Mouse (Mus musculus) midbrain, embryonic 15.5 days (tissue): ENCODE measurements around the gene Fads6. TPM values are rescaled to one million over a fixed set of nuclear protein-coding genes. Genes with fewer than 3 reads are reported as not detected.
A peak's percentile ranks its signal among the peaks of the same experiment; 100 is the strongest.

Experiments
- ATAC-seq: fragments of 200-750 bp; cut with Nextera tagmentation; replicated peaks from 2 replicates; pipeline ENCODE4 v1.8.0; 2017; ENCODE audit warnings: moderate TSS enrichment
- H3K27ac ChIP-seq: fragments of 300-500 bp; sonication (generic); 2 replicates; pipeline ENCODE4 v1.5.1; 2015; ENCODE audit warnings: mild to moderate bottlenecking, inconsistent platforms
- H3K27me3 ChIP-seq: fragments of 300-500 bp; sonication (generic); replicated peaks from 2 replicates; pipeline ENCODE4 v1.6.1; 2015; ENCODE audit warnings: inconsistent platforms
- H3K36me3 ChIP-seq: fragments of 300-500 bp; sonication (generic); replicated peaks from 2 replicates; pipeline ENCODE4 v1.6.1; 2015; ENCODE audit warnings: inconsistent platforms
- H3K4me1 ChIP-seq: fragments of 300-500 bp; sonication (generic); 2 replicates; pipeline ENCODE4 v1.6.1; 2015; ENCODE audit warnings: inconsistent platforms
- H3K4me2 ChIP-seq: fragments of 300-500 bp; sonication (generic); 2 replicates; pipeline ENCODE4 v1.6.1; 2015; ENCODE audit warnings: inconsistent platforms, mild to moderate bottlenecking, moderate library complexity
- H3K4me3 ChIP-seq: fragments of 300-500 bp; sonication (generic); 2 replicates; pipeline ENCODE4 v1.5.1; 2015; ENCODE audit warnings: mild to moderate bottlenecking, inconsistent platforms
- H3K9ac ChIP-seq: fragments of 300-500 bp; sonication (generic); 2 replicates; pipeline ENCODE4 v1.6.1; 2015; ENCODE audit warnings: mild to moderate bottlenecking, inconsistent platforms
- H3K9me3 ChIP-seq: fragments of 300-500 bp; sonication (generic); 2 replicates; pipeline ENCODE4 v1.6.1; 2016; ENCODE audit warnings: inconsistent platforms
- WGBS: fragments of 180-500 bp; shearing (Covaris S2); methylation state at CpG from one replicate; pipeline ENCODE4 v1.1.7; 2015; ENCODE audit warnings: mixed read lengths; 5-methylcytosine and 5-hydroxymethylcytosine counted together
- polyA plus RNA-seq: library from polyadenylated mRNA; unstranded; fragments of >200 nt; fragmentation: Nextera tagmentation; extraction: Ambion mirVana; gene quantifications from 2 replicates; pipeline ENCODE4 v1.2.1, GENCODE M21; 2015

Fads6 gene
- polyA plus RNA-seq, 1 experiment from 2014 or later, result 1.0 TPM

DNA sequence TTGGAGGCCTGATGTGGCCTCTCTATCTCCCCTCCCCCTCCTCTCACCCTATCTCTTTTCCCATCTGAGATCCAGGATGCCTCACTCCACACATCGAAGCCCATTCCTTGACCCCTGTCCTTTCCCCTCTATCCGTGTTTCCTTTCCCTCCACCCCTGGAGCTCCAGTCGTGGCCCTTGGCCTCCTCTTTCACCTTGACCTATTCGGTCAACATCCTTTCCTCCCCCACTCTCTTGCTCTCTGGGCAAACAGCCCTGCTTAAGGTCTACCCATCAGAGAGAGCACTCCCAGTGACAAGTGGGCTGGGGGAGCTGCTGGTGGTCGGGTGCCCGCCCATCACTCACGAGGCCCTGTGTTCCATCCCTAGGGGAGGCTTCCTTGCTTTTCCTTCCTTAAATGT lies 23.7 kb downstream of the Fads6 start:
- Histone ChIP-seq H3K4me1 (peaks cover 21% of the 10 kb centered on the region), H3K4me2 (no peak overlapping the region), H3K4me3 (no peak overlapping the region), H3K36me3 (0 out of 2 replicates have a peak, but pooled peaks cover 7% of the 10 kb centered on the region), H3K27ac (no peak overlapping the region), H3K27me3 (peaks cover 5% of the 10 kb centered on the region; the same call in 1 of the 2 replicates), H3K9me3 (no peaks in the 10 kb centered on the region), H3K9ac (no peak overlapping the region)
- no peak for ATAC-seq
- WGBS, result 70% methylated on average over 7 of the region's 7 CpGs

DNA sequence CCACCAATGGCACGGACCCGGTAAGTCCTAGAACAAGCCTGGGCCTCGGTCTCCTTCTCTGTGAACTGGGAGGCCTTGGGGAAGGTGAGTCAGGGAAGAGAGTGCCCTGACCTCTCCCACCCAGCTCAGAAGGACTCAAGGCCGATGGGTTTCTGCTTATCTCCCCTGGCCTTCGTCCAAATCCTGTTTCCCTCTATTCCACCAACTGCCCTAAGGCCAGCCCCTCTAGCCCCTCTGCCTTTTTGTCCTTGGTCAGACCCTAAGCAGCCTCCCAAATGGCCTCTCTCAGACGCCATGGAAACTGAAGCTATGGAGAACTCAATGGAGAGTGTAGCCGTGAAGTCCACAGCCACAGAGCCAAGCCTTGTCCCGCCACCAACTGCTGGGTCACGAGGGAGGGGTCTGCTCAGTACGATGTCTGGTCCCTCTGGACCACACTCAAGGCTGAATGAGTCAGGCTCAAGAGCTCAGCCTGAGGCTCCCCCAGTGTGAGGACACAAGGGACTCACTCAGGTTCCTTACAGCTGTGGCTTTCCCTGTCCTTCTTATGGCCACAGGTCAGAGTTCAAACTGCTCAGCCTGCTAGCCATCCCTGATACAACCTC lies 24.5 kb downstream of the Fads6 start:
- Histone ChIP-seq H3K4me2 (no peak overlapping the region), H3K4me1 (peaks cover 21% of the 10 kb centered on the region), H3K9me3 (no peaks in the 10 kb centered on the region), H3K27ac (no peak overlapping the region), H3K4me3 (no peak overlapping the region), H3K36me3 (0 out of 2 replicates have a peak, but pooled peaks cover 7% of the 10 kb centered on the region), H3K9ac (no peak overlapping the region), H3K27me3 (peaks cover 12% of the 10 kb centered on the region)
- 64% methylated on average over 10 of the region's 10 CpGs for WGBS
- no peak for ATAC-seq

DNA sequence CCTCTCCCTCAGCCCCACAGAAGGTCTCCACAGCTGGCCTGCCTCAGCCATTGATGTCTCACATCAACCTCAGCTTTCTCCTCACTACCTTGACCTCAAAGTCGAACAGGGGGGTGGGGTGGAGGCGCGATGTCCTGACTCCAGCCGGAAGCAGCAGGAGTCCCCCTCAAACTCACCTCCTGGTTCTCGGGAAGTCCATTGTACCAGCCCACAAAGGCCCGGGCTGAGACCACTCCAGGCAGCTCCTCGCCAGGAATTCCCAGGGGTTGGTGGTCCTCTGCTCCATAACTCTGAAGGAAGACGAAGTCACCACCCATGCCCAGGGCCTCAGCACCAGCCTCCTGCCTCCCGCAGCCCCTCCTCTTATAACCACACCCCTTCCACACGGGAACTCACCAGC lies 26.0 kb downstream of the Fads6 start:
- 72% methylated on average over 10 of the region's 10 CpGs for WGBS
- peaks cover 27% of the 10 kb centered on the region for H3K27me3 ChIP-seq
- no peak overlapping the region for H3K4me3 ChIP-seq
- no peak for ATAC-seq
- no peaks in the 10 kb centered on the region for H3K9me3 ChIP-seq
- H3K4me2 ChIP-seq, result no peak overlapping the region
- H3K4me1 ChIP-seq, result peaks cover 25% of the 10 kb centered on the region
- 0 out of 2 replicates have a peak, but pooled peaks cover 7% of the 10 kb centered on the region for H3K36me3 ChIP-seq
- H3K27ac ChIP-seq, result no peak overlapping the region
- H3K9ac ChIP-seq, result no peak overlapping the region

DNA sequence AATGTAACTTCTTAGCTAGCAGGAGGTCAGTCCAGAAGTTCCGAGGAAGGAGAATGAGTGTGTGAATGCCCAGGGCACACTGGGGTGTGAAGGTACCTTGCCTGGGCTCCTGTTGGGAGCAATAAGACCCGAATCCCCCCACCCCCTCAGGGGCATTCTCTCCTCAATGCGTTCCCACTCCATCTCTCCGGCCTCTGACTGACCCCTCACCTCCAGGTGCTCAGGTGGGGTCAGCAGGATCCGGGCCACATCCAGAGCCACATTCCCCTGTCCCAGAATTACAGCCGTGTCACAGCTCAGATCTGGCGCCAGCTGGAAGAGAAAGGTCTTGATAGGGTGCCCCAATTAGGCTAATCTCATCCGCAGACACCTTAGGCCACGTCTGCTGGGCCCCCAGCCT lies 26.4 kb downstream of the Fads6 start:
- Histone ChIP-seq H3K27ac (no peak overlapping the region), H3K9me3 (no peaks in the 10 kb centered on the region)
- WGBS, result 83% methylated on average over 9 of the region's 9 CpGs

DNA sequence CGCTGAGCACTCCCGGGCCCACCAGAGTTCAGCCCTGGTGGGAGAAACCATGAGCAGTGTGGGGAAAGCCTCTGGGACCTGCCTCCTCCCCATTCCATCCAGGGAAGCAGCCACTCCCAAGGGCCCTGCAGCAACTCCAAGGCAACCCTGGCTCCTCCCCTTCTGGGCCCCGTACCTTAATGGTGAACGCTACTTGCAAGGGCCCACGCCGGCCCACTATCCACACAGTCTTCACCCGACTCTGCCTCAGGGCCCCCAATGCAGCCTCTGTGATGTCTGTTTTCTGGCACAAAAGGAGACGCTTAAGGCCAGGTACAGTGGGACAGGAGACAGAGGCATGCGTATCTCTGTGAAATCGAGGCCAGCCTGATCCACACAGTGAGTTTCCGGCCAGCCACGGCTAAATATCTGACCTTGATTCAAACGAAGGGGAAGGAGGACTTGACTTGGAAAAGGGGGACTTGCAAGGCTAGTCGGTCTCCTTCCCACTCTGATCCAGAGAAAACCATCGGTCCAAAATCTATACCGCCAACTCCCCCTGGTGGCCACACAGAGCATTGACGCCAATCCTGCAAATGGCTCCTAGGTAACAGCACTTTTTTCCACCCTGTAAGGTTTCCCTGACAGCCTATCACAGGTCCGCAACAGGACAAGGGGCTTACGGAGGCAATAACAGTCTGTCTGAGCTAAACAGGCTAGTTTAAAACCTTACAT lies 27.2 kb downstream of the Fads6 start:
- ATAC-seq, result 0 out of 2 replicates have a peak, but pooled peaks have one; percentile 6
- Histone ChIP-seq H3K36me3 (0 out of 2 replicates have a peak, but pooled peaks cover 7% of the 10 kb centered on the region), H3K27ac (no peak overlapping the region), H3K4me1 (peaks cover 26% of the 10 kb centered on the region), H3K4me2 (no peak overlapping the region), H3K4me3 (no peak overlapping the region), H3K9ac (no peak overlapping the region), H3K27me3 (peaks cover 39% of the 10 kb centered on the region), H3K9me3 (no peaks in the 10 kb centered on the region)
- 33% methylated on average over 19 of the region's 19 CpGs for WGBS

More for the DNA sequence above, 26.4 kb downstream of the Fads6 start:
- ATAC-seq, result no peak
- Histone ChIP-seq H3K27me3 (peaks cover 31% of the 10 kb centered on the region), H3K9ac (no peak overlapping the region), H3K4me3 (no peak overlapping the region), H3K4me1 (peaks cover 26% of the 10 kb centered on the region), H3K4me2 (no peak overlapping the region), H3K36me3 (0 out of 2 replicates have a peak, but pooled peaks cover 7% of the 10 kb centered on the region)

DNA sequence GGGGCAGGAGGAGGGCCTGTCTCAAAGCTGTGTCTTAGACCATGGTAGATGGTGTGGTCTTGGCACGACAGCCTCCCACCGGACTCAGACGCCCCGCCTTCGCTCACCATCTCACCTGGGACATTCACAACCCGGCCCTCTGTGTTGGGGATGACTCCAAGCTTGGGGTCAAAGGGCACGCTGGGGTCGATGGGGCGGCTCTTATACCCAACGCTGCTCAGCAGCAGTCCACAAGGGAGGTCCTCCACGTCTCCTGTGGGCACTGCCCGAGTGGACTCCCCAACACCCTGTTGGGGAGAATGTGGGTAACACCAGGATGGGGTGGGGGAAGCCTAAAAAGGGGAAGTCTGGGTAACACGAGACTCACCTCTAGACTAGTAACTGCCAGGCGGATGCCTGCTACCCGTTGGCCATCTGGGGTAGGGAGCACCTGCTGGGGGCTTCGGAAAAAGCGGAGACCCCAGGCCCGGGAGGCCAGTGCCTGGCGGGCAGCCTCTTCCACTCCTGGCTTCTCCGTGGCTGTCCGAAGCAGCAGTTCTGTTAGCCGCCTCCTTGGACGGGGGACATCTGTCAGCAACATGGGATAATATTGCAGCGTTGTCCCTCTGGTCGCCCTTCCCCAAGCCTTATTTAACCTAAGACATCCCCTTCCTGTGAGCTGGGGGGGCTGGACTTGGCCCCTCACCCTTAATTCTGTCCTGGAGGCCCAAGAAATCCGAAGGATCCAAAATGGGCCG lies 28.0 kb downstream of the Fads6 start:
- Histone ChIP-seq H3K9me3 (no peaks in the 10 kb centered on the region), H3K4me3 (no peak overlapping the region), H3K9ac (no peak overlapping the region), H3K27ac (no peak overlapping the region), H3K4me2 (no peak overlapping the region), H3K4me1 (peaks cover 29% of the 10 kb centered on the region), H3K36me3 (0 out of 2 replicates have a peak, but pooled peaks cover 7% of the 10 kb centered on the region), H3K27me3 (peaks cover 47% of the 10 kb centered on the region)
- ATAC-seq, result no peak
- WGBS, result 93% methylated on average over 27 of the region's 27 CpGs

DNA sequence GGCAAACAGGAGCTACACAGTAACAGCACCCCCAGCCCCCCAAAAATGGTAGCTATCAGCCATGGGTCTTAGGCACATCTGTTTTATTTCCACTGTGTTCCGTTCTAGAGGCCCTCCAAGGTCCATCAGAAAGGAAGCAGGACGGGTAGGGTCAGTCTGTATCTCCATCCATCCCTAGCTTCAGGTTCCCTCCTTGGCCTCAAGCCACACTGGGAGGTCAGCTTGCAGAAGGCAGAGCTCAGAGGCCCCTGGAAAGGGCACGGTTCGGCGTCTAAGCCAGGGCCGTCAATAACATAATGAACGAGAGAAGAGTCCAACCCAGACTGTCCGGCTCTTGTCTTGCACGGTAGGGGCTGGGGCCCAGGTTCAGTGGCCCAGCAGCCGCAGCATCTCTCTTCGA lies 29.5 kb downstream of the Fads6 start:
- Histone ChIP-seq H3K27ac (no peak overlapping the region), H3K4me3 (no peak overlapping the region), H3K9ac (no peak overlapping the region), H3K4me2 (no peak overlapping the region), H3K36me3 (0 out of 2 replicates have a peak, but pooled peaks cover 7% of the 10 kb centered on the region), H3K9me3 (no peaks in the 10 kb centered on the region), H3K27me3 (peaks cover 55% of the 10 kb centered on the region), H3K4me1 (peaks cover 29% of the 10 kb centered on the region)
- no peak for ATAC-seq
- WGBS, result 81% methylated on average over 11 of the region's 11 CpGs

DNA sequence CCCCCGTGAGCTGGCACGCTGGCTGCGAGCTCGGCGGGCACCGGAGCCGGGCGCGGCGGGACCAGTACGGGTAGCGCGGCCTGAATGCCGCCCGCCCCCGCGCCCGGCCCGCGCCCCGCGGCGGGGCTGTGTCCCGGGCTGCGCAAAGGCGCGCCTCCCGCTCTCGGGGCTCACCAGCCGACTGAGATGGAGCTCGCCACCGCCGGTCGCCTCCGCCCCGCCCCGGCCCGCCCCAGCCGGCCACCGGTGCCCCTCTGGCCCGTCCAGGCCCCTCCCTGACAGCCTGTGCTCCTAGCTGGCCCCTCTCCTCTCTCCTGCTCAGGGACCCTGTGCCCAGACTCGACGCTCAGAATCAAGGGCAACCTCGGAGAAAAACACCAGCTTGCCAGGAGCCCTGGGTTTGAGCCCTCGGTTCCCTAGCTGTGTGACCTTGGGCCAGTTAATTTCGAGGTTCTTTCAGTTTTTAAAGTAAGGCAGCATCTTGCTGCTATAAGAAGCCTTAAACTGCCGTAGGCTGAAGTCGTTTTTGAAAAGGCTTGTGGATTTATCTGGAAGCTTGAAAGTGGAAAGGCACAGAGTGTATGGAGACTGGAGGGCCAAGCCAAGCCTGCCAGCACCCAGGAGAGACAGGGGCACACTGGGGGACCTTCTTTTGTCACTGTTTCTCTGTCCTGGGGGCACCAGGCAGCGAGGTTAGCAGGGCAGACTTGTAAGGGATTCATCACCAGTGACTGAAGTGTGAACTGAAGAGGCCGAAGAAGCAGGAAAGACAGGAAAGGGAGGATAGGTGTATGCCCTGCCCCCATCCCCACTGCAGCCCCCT lies 30.2 kb downstream of the Fads6 start, which contains the start of gene Grin2c:
TSS of gene Grin2c (minus strand) at position 183 of the 823 bp plus-strand sequence.
- Histone ChIP-seq H3K4me1 (peaks cover 29% of the 10 kb centered on the region), H3K27me3 (peaks cover 62% of the 10 kb centered on the region), H3K9ac (no peak within 1 kb of the TSS), H3K9me3 (no peaks in the 10 kb centered on the region), H3K36me3 (0 out of 2 replicates have a peak, but pooled peaks cover 7% of the 10 kb centered on the region), H3K27ac (no peak within 1 kb of the TSS), H3K4me3 (peak within 1 kb of the TSS; percentile 33), H3K4me2 (peak within 1 kb of the TSS; percentile 58)
- 6% methylated on average over 48 of the region's 50 CpGs for WGBS
- no peak for ATAC-seq

DNA sequence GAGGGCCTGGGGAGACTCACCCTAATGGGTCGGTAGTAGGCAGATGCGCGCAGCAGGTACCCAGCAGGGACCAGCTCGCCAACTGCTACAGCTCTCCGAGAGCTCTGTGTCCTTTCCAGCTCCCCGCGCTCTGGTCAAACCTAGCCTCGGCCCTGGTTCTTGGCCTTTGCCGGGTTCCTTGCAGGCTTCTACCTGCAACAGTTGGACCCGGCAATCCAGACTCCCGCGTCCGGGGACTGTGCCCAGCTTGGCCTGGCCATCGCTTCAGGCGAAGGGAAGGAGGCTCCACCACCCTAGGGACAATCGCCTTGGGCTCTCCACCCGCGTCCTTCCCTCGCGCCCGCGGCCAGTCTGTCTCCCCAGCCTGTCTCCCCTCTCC lies 31.1 kb downstream of the Fads6 start:
- H3K9me3 ChIP-seq, result no peaks in the 10 kb centered on the region
- H3K36me3 ChIP-seq, result 0 out of 2 replicates have a peak, but pooled peaks cover 7% of the 10 kb centered on the region
- peaks cover 29% of the 10 kb centered on the region for H3K4me1 ChIP-seq
- peaks cover 70% of the 10 kb centered on the region for H3K27me3 ChIP-seq
- WGBS, result under 1% methylated on average over 22 of the region's 22 CpGs
- peak overlapping the region; percentile 33 for H3K4me3 ChIP-seq
- no peak overlapping the region for H3K9ac ChIP-seq
- no peak for ATAC-seq
- H3K27ac ChIP-seq, result no peak overlapping the region
- H3K4me2 ChIP-seq, result peak overlapping the region; percentile 58

DNA sequence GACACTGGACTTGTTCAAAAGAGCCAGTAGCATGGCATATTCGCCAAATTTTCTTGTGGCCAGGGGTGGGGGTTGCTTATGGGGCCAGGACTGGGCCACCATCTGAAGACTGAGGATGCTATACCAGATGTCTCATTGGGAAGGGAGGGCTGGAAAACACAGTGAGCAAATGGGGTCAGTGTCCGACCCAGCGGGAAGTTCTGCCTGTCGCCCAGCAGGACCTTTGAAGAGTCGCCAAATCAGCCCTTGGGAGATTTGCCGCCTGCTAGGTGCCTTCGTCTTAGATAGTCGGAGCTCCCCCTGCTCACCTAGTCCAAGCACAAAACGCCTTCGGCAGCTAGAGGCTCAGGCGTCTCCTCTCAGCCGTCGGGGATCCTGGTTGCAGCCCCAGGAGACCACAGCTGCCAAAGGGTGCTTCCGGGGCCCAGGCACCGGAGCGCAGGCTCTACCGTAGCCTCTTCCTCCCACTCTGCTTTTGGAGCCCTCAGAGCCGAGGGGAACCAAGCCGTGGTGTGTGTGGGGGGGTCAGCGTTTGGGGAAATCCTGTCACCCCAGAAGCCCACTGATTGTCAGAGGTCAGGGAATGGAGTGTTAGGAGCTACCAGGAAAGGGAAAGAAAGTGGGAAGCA lies 31.6 kb downstream of the Fads6 start:
- Histone ChIP-seq H3K9ac (no peak overlapping the region), H3K4me2 (peak overlapping the region; percentile 58), H3K4me3 (peak overlapping the region; percentile 33; the same call in 1 of the 2 replicates), H3K4me1 (peaks cover 29% of the 10 kb centered on the region), H3K36me3 (0 out of 2 replicates have a peak, but pooled peaks cover 7% of the 10 kb centered on the region), H3K9me3 (no peaks in the 10 kb centered on the region), H3K27me3 (peaks cover 75% of the 10 kb centered on the region), H3K27ac (no peak overlapping the region)
- no peak for ATAC-seq
- 2% methylated on average over 20 of the region's 20 CpGs for WGBS
